Mouse (Mus musculus): ENCODE data around the gene Cyp3a11. TPM values are rescaled to one million over a fixed set of nuclear protein-coding genes. Genes with fewer than 3 reads are reported as not detected.
"Not testable (repeated sequence)": the region's sequence is repeated elsewhere in the genome, so short reads cannot be mapped to it uniquely, and the experiment has no call there.

Gene Cyp3a11
- polyA plus RNA-seq (2014; fragmentation: Nextera tagmentation; extraction: Ambion mirVana) = not detected in 2 replicates

DNA sequence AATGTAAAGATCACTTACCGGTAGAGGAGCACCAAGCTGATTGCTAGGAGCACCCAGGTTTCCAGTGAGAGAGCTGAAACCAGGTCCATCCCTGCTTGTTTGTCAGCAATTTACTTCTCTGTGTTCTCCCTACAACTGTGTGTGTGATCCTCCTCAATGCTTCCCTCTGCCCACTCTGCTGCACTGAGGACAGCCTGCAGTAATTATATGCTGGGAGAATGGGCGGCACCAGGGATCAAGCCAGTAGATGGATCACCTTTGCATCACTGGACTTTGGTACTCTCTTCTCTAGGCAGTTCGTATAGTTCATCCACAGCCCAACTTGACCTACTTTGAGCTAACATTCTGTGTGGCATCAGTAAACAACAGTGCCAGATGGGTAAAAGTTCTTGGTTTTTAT, at the start of gene Cyp3a11:
Cyp3a11 (minus strand) TSS at position 277 of the 400 bp plus-strand sequence.
- Histone ChIP-seq H3K4me3 (replicated peaks; ENCODE audit: low read length) (no peak within 1 kb of the TSS), H3K36me3 (replicated peaks; ENCODE audit: control insufficient read depth, insufficient read depth) (no peaks in the 10 kb centered on the region), H3K4me1 (replicated peaks; ENCODE audit: control insufficient read depth, insufficient read depth, low read length) (no peaks in the 10 kb centered on the region), H3K27ac (no peak within 1 kb of the TSS), H3K4me2 (replicated peaks) (no peak within 1 kb of the TSS), H3K9ac (no peak within 1 kb of the TSS), H3K9me3 (ENCODE audit: control insufficient read depth, low read length) (peaks cover 77% of the 10 kb centered on the region), H3K27me3 (ENCODE audit: control insufficient read depth, insufficient read depth, low read length) (no peaks in the 10 kb centered on the region)
- ATAC-seq (ENCODE audit: low FRiP score) (no peak), DNase-seq (ENCODE audit: low spot score) (no peak)
- 82% methylated on average over 3 of the region's 3 CpGs for WGBS

DNA sequence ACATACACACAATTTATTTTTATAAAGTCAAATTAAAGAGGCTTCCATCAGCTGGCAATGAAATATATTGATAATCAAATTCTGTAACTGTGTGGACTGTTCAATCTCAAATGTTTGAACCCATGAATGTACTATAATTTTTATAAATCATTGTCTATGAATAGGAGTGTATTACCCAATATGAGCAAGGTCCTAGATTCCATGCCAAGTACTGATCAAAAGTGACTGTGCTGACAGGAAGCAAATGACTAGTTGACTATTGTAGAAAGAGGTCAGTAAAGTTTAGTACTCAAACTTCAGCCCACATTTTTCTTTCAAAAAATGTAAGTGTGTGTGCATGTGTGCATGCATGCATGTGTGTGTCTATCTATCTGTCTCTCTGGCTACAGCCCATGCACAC, 33.1 kb upstream of the Cyp3a11 start:
- no peak overlapping the region for H3K9ac ChIP-seq
- H3K4me2 ChIP-seq (replicated peaks) = no peak overlapping the region
- H3K27me3 ChIP-seq (ENCODE audit: control insufficient read depth, insufficient read depth, low read length) = no peaks in the 10 kb centered on the region
- DNase-seq (ENCODE audit: low spot score) (no peak), ATAC-seq (ENCODE audit: low FRiP score) (no peak)
- H3K9me3 ChIP-seq (ENCODE audit: control insufficient read depth, low read length) = peaks cover 62% of the 10 kb centered on the region
- H3K4me1 ChIP-seq (replicated peaks; ENCODE audit: control insufficient read depth, insufficient read depth, low read length) = no peaks in the 10 kb centered on the region
- H3K27ac ChIP-seq = no peak overlapping the region
- no peaks in the 10 kb centered on the region for H3K36me3 ChIP-seq (replicated peaks; ENCODE audit: control insufficient read depth, insufficient read depth)
- H3K4me3 ChIP-seq (replicated peaks; ENCODE audit: low read length) = no peak overlapping the region

DNA sequence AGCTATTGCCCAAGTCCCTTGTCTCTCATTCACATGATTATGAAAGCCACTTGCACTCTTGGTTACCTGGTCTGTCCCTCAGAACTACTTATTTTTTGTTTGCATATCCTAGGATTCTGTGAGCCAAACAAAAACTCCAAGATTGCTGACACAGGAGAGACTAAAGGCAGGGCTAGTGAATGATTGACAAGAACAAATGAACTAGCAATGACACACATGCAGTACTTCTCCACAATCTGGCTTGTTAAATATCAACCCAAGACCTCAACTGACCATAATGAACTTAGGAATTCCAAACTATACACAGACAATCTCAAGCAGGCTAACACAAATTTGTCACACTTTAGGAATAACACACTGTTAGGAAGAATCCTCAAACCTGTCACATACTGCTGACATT, 32.0 kb upstream of the Cyp3a11 start:
- H3K9me3 ChIP-seq (ENCODE audit: control insufficient read depth, low read length) = peaks cover 62% of the 10 kb centered on the region
- H3K4me1 ChIP-seq (replicated peaks; ENCODE audit: control insufficient read depth, insufficient read depth, low read length) = no peaks in the 10 kb centered on the region
- H3K36me3 ChIP-seq (replicated peaks; ENCODE audit: control insufficient read depth, insufficient read depth) = no peaks in the 10 kb centered on the region
- H3K9ac ChIP-seq = no peak overlapping the region
- no peak overlapping the region for H3K4me2 ChIP-seq (replicated peaks)
- no peak for DNase-seq (ENCODE audit: low spot score)
- no peak overlapping the region for H3K27ac ChIP-seq
- no peak overlapping the region for H3K4me3 ChIP-seq (replicated peaks; ENCODE audit: low read length)
- ATAC-seq (ENCODE audit: low FRiP score) = no peak
- no peaks in the 10 kb centered on the region for H3K27me3 ChIP-seq (ENCODE audit: control insufficient read depth, insufficient read depth, low read length)

DNA sequence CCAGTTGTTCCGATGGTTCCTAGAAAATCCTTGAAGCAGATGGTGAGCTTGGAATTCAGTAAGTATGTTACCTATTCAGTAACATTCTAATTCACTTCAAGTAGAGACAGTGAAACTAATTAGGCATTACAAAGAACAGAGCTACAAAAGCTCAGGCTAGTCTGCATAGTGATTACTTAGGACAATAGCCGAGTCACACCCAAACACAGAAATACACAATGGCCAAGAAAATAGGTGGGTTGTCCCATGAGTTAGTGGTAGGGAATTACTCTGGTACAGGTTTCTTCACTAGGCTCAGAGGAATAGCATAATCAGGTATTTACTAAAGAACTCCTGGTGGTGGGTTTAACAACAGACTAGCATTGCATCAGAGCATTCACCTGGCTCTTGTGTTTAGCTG, 27.2 kb upstream of the Cyp3a11 start:
- not testable (repeated sequence) for H3K9ac ChIP-seq; H3K27me3 ChIP-seq (ENCODE audit: control insufficient read depth, insufficient read depth, low read length); H3K4me3 ChIP-seq (replicated peaks; ENCODE audit: low read length); H3K4me1 ChIP-seq (replicated peaks; ENCODE audit: control insufficient read depth, insufficient read depth, low read length); H3K36me3 ChIP-seq (replicated peaks; ENCODE audit: control insufficient read depth, insufficient read depth); H3K4me2 ChIP-seq (replicated peaks); DNase-seq (ENCODE audit: low spot score); H3K27ac ChIP-seq; ATAC-seq (ENCODE audit: low FRiP score)
- H3K9me3 ChIP-seq (ENCODE audit: control insufficient read depth, low read length) = peaks cover 57% of the 10 kb centered on the region
- 96% methylated on average over 2 of the region's 2 CpGs for WGBS

DNA sequence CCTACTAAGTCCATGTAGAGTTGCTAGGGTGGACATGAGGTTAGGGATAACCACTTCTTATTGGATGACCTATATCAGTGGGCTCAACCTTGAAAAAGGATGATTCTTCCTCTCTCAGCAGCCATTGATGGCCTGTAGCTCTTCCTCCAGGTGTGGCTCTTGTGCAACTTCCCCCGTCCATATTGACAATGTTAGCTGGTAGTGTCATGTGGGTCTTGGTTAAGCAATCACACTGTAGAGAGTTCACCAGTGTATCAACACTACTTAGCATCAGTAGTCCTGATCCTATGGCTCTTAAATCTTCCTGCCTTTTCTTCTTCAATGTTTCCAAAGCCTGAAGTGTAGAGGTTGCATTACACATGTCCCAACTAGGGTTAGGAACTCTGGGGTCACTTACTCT, 24.8 kb upstream of the Cyp3a11 start:
- Histone ChIP-seq H3K9ac (no peak overlapping the region), H3K4me1 (replicated peaks; ENCODE audit: control insufficient read depth, insufficient read depth, low read length) (no peaks in the 10 kb centered on the region), H3K27ac (no peak overlapping the region), H3K36me3 (replicated peaks; ENCODE audit: control insufficient read depth, insufficient read depth) (no peaks in the 10 kb centered on the region), H3K9me3 (ENCODE audit: control insufficient read depth, low read length) (peaks cover 61% of the 10 kb centered on the region), H3K27me3 (ENCODE audit: control insufficient read depth, insufficient read depth, low read length) (no peaks in the 10 kb centered on the region), H3K4me2 (replicated peaks) (no peak overlapping the region), H3K4me3 (replicated peaks; ENCODE audit: low read length) (no peak overlapping the region)
- DNase-seq (ENCODE audit: low spot score) (no peak), ATAC-seq (ENCODE audit: low FRiP score) (no peak)
- 93% methylated on average over 1 of the region's 1 CpGs for WGBS

DNA sequence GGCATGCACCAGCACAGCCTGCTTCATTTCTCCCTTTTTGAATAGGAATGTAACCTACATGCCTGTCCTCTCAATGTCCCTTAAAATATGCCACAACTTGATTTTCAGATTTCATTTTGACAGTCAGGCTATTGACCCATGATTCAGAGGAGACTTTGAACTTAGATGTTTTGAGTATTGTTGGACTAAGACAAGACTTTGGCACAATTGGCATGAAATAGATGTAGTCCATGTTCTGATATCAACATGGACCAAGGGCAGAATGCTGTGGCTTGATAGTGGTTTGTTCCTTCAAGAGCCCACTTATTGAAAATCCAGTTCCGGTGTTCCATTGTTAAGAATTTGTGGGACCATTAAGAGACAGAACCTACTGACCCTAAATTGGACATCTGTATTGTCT, 23.6 kb upstream of the Cyp3a11 start:
- no peaks in the 10 kb centered on the region for H3K4me1 ChIP-seq (replicated peaks; ENCODE audit: control insufficient read depth, insufficient read depth, low read length)
- H3K4me2 ChIP-seq (replicated peaks) = no peak overlapping the region
- no peak for ATAC-seq (ENCODE audit: low FRiP score)
- WGBS = 91% methylated on average over 1 of the region's 1 CpGs
- H3K36me3 ChIP-seq (replicated peaks; ENCODE audit: control insufficient read depth, insufficient read depth) = no peaks in the 10 kb centered on the region
- no peak overlapping the region for H3K27ac ChIP-seq
- H3K27me3 ChIP-seq (ENCODE audit: control insufficient read depth, insufficient read depth, low read length) = no peaks in the 10 kb centered on the region
- DNase-seq (ENCODE audit: low spot score) = no peak
- peaks cover 58% of the 10 kb centered on the region for H3K9me3 ChIP-seq (ENCODE audit: control insufficient read depth, low read length)
- no peak overlapping the region for H3K4me3 ChIP-seq (replicated peaks; ENCODE audit: low read length)
- H3K9ac ChIP-seq = no peak overlapping the region

DNA sequence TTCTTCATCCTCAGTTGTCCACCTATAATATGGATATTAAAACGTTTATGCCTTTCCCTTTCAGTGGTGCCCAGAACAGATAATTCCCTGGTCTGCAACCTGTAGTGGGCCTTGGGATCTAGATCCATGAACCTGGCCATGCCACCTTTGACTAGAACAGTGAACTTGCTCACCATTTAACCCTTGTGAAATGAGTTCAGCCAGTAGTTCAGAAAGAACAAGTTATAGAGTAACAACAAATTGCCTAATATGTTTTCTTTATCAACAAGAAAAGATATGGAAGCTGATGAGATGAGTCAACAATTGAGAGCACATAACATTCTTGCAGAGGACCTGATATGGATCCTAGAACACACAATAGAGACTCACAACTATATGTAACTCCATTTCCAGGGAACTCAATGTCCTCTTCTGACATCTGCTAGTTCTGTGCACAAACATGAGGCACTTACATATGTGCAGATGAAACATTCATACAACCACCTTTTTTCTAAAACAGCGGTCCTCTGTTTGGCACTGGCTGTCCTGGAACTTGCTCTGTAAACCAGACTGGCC, 20.7 kb upstream of the Cyp3a11 start:
- ATAC-seq (ENCODE audit: low FRiP score) = no peak
- Histone ChIP-seq H3K27ac (no peak overlapping the region), H3K9me3 (ENCODE audit: control insufficient read depth, low read length) (peaks cover 57% of the 10 kb centered on the region), H3K36me3 (replicated peaks; ENCODE audit: control insufficient read depth, insufficient read depth) (no peaks in the 10 kb centered on the region), H3K4me2 (replicated peaks) (no peak overlapping the region), H3K27me3 (ENCODE audit: control insufficient read depth, insufficient read depth, low read length) (no peaks in the 10 kb centered on the region), H3K4me3 (replicated peaks; ENCODE audit: low read length) (no peak overlapping the region), H3K9ac (no peak overlapping the region), H3K4me1 (replicated peaks; ENCODE audit: control insufficient read depth, insufficient read depth, low read length) (no peaks in the 10 kb centered on the region)
- no peak for DNase-seq (ENCODE audit: low spot score)
- WGBS = 62% methylated on average over 2 of the region's 2 CpGs

DNA sequence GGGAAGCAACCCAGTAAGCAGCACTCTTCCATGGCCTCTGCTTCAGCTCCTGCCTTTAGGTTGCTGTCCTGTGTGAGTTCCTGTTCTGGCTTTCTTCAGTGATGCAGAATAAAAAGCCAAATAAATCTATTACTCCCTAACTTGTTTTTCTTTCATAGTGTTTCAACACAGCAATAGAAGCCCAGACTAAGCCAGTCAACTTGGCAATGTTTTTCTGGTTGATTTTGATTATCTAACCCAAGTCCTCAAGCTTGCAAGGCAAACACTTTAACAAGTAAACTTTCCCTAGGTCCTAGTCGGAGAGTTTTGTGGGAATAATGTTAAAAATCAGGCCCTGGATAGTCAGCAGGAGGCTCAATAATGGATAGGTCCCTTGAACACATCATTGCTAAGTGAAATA, 17.5 kb upstream of the Cyp3a11 start:
- Histone ChIP-seq H3K9me3 (ENCODE audit: control insufficient read depth, low read length) (peaks cover 41% of the 10 kb centered on the region; the same call in 1 of the 2 replicates), H3K4me2 (replicated peaks) (no peak overlapping the region), H3K4me1 (replicated peaks; ENCODE audit: control insufficient read depth, insufficient read depth, low read length) (no peaks in the 10 kb centered on the region), H3K9ac (no peak overlapping the region), H3K27ac (no peak overlapping the region), H3K27me3 (ENCODE audit: control insufficient read depth, insufficient read depth, low read length) (no peaks in the 10 kb centered on the region), H3K4me3 (replicated peaks; ENCODE audit: low read length) (no peak overlapping the region), H3K36me3 (replicated peaks; ENCODE audit: control insufficient read depth, insufficient read depth) (no peaks in the 10 kb centered on the region)
- WGBS = 61% methylated on average over 1 of the region's 1 CpGs
- DNase-seq (ENCODE audit: low spot score) (no peak), ATAC-seq (ENCODE audit: low FRiP score) (no peak)

DNA sequence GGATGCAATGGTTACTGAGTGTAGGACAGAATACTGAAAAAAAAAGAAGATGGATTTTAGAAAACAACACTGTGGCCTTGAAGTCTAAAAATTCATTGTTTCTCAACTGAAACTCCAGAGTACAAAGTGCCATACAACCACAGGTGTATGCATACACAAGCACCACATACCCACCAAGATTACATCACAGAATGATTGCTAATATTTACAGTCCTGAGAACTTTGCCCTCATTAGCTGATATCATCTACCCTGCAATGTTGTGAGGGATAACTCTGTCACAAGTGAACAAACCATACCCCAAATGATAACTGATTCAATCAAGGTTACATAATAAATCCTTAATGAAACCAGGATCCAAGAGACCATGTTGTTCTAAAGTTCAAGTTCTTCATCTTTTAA, 1.4 kb upstream of the Cyp3a11 start:
- Histone ChIP-seq H3K9ac (no peak overlapping the region), H3K9me3 (ENCODE audit: control insufficient read depth, low read length) (peaks cover 70% of the 10 kb centered on the region), H3K4me3 (replicated peaks; ENCODE audit: low read length) (no peak overlapping the region), H3K27me3 (ENCODE audit: control insufficient read depth, insufficient read depth, low read length) (no peaks in the 10 kb centered on the region), H3K27ac (no peak overlapping the region), H3K4me2 (replicated peaks) (no peak overlapping the region), H3K36me3 (replicated peaks; ENCODE audit: control insufficient read depth, insufficient read depth) (no peaks in the 10 kb centered on the region), H3K4me1 (replicated peaks; ENCODE audit: control insufficient read depth, insufficient read depth, low read length) (no peaks in the 10 kb centered on the region)
- ATAC-seq (ENCODE audit: low FRiP score) (no peak), DNase-seq (ENCODE audit: low spot score) (no peak)

DNA sequence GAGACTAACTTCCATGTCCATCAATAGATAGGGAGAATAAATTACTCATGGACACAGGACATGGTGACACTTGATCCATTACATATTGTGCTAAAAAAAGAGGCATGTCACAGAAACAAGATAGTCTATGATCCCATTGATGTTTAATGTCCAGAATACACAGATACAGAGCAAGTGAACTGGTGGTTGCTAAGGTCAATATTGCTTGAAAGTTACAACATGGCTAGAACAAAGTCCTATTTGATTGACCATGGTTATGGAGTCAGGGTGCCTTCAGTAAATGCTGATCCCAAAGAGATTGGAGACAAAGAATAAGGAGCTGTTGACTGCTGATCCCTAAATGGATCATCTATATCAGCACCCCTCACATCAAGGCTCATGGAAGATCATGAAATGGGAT, 12.3 kb downstream of the Cyp3a11 start:
- ATAC-seq (ENCODE audit: low FRiP score); H3K4me1 ChIP-seq (replicated peaks; ENCODE audit: control insufficient read depth, insufficient read depth, low read length): not testable (repeated sequence)

More for the DNA sequence above, 12.3 kb downstream of the Cyp3a11 start:
- peaks cover 31% of the 10 kb centered on the region; the same call in 1 of the 2 replicates for H3K9me3 ChIP-seq (ENCODE audit: control insufficient read depth, low read length)
- H3K27me3 ChIP-seq (ENCODE audit: control insufficient read depth, insufficient read depth, low read length); H3K4me3 ChIP-seq (replicated peaks; ENCODE audit: low read length); H3K36me3 ChIP-seq (replicated peaks; ENCODE audit: control insufficient read depth, insufficient read depth); H3K9ac ChIP-seq; DNase-seq (ENCODE audit: low spot score); H3K27ac ChIP-seq; H3K4me2 ChIP-seq (replicated peaks): not testable (repeated sequence)
